Mouse (Mus musculus) neural tube, embryonic 11.5 days (tissue): ENCODE data around the gene Wwp2. TPM values are rescaled to one million over a fixed set of nuclear protein-coding genes. Genes with fewer than 3 reads are reported as not detected.

Experiments
- ATAC-seq: fragments of 200-750 bp; cut with Nextera tagmentation; 2 replicates; pipeline ENCODE4 v1.8.0; 2017; ENCODE audit warnings: moderate number of reproducible peaks, mild to moderate bottlenecking, moderate TSS enrichment, moderate library complexity; ENCODE audit not compliant: insufficient read depth, low FRiP score, low TSS enrichment
- DNase-seq: peaks from one replicate; pipeline ENCODE4 v3.0.0-alpha.2; 2015; ENCODE audit warnings: low spot score
- H3K27ac ChIP-seq: fragments of 300-500 bp; sonication (generic); 2 replicates; pipeline ENCODE4 v1.5.1; 2014; ENCODE audit warnings: low read depth, mild to moderate bottlenecking, low read length
- H3K27me3 ChIP-seq: fragments of 300-500 bp; sonication (generic); 2 replicates; pipeline ENCODE4 v1.6.1; 2014; ENCODE audit warnings: mild to moderate bottlenecking, low read length, mixed read lengths; ENCODE audit not compliant: control insufficient read depth, insufficient read depth
- H3K36me3 ChIP-seq: fragments of 300-500 bp; sonication (generic); 2 replicates; pipeline ENCODE4 v1.6.1; 2014; ENCODE audit warnings: mild to moderate bottlenecking, low read length, moderate library complexity, mixed read lengths; ENCODE audit not compliant: control insufficient read depth, insufficient read depth
- H3K4me1 ChIP-seq: fragments of 300-500 bp; sonication (generic); 2 replicates; pipeline ENCODE4 v1.6.1; 2014; ENCODE audit warnings: low read length, mixed read lengths; ENCODE audit not compliant: control insufficient read depth, insufficient read depth
- H3K4me2 ChIP-seq: fragments of 300-500 bp; sonication (generic); 2 replicates; pipeline ENCODE4 v1.6.1; 2014; ENCODE audit warnings: low read depth, mild to moderate bottlenecking, moderate library complexity
- H3K4me3 ChIP-seq: fragments of 300-500 bp; sonication (generic); 2 replicates; pipeline ENCODE4 v1.5.1; 2014; ENCODE audit warnings: low read depth, low read length
- H3K9ac ChIP-seq: fragments of 300-500 bp; sonication (generic); 2 replicates; pipeline ENCODE4 v1.6.1; 2014; ENCODE audit warnings: mild to moderate bottlenecking, low read length
- H3K9me3 ChIP-seq: fragments of 300-500 bp; sonication (generic); 2 replicates; pipeline ENCODE4 v1.6.1; 2016; ENCODE audit warnings: low read length; ENCODE audit not compliant: control insufficient read depth
- WGBS: fragments of 180-500 bp; shearing (Covaris S2); extraction: QIAGEN DNeasy Blood & Tissue Kit; methylation state at CpG from one replicate; pipeline ENCODE4 v1.1.7; 2014; 5-methylcytosine and 5-hydroxymethylcytosine counted together
- polyA plus RNA-seq: library from polyadenylated mRNA; unstranded; fragments of >200 nt; fragmentation: Nextera tagmentation; extraction: Ambion mirVana; gene quantifications from 2 replicates; pipeline ENCODE4 v1.2.1, GENCODE M21; 2014

Wwp2 gene
- polyA plus RNA-seq, 1 experiment from 2014 or later: 70.6 TPM

- Histone ChIP-seq H3K27me3 (no peaks in the 10 kb centered on the region), H3K4me1 (peaks cover 3% of the 10 kb centered on the region; the same call in 1 of the 2 replicates), H3K9ac (no peak overlapping the region), H3K4me3 (no peak overlapping the region), H3K4me2 (no peak overlapping the region), H3K9me3 (no peaks in the 10 kb centered on the region), H3K27ac (no peak overlapping the region), H3K36me3 (peaks cover 4% of the 10 kb centered on the region)
- 90% methylated on average over 10 of the region's 10 CpGs for WGBS
- ATAC-seq (no peak), DNase-seq (no peak)
Measured at GRCm38 (mm10) chr8:107555231-107555630, 119.1 kb downstream of the Wwp2 start.

- no peak overlapping the region for H3K9ac ChIP-seq
- 51% methylated on average over 12 of the region's 12 CpGs for WGBS
- no peak overlapping the region for H3K4me2 ChIP-seq
- no peaks in the 10 kb centered on the region for H3K27me3 ChIP-seq
- H3K4me1 ChIP-seq: peaks cover 3% of the 10 kb centered on the region; the same call in 1 of the 2 replicates
- no peaks in the 10 kb centered on the region for H3K9me3 ChIP-seq
- no peak overlapping the region for H3K4me3 ChIP-seq
- peaks cover 4% of the 10 kb centered on the region for H3K36me3 ChIP-seq
- ATAC-seq: no peak
- DNase-seq: no peak
- no peak overlapping the region for H3K27ac ChIP-seq
Measured at GRCm38 (mm10) chr8:107556511-107556936, 120.4 kb downstream of the Wwp2 start.

GRCm38 (mm10) chr8:107560820-107561536 is 124.8 kb downstream of the Wwp2 start:
- ATAC-seq (no peak), DNase-seq (no peak)
- Histone ChIP-seq H3K4me3 (no peak overlapping the region), H3K9ac (no peak overlapping the region), H3K36me3 (peaks cover 2% of the 10 kb centered on the region; the same call in 1 of the 2 replicates), H3K27ac (no peak overlapping the region), H3K4me1 (no peaks in the 10 kb centered on the region; the same call in 1 of the 2 replicates), H3K27me3 (no peaks in the 10 kb centered on the region), H3K9me3 (no peaks in the 10 kb centered on the region), H3K4me2 (no peak overlapping the region)
- WGBS: 50% methylated on average over 16 of the region's 16 CpGs

- no peak overlapping the region for H3K27ac ChIP-seq
- no peaks in the 10 kb centered on the region for H3K9me3 ChIP-seq
- peaks cover 2% of the 10 kb centered on the region; the same call in 1 of the 2 replicates for H3K36me3 ChIP-seq
- no peaks in the 10 kb centered on the region for H3K27me3 ChIP-seq
- no peaks in the 10 kb centered on the region; the same call in 1 of the 2 replicates for H3K4me1 ChIP-seq
- H3K9ac ChIP-seq: no peak overlapping the region
- WGBS: 80% methylated on average over 9 of the region's 9 CpGs
- no peak overlapping the region for H3K4me2 ChIP-seq
- DNase-seq: no peak
- no peak overlapping the region for H3K4me3 ChIP-seq
- no peak for ATAC-seq
Measured at GRCm38 (mm10) chr8:107562164-107562563, 126.0 kb downstream of the Wwp2 start.

GRCm38 (mm10) chr8:107571046-107571445 is 134.9 kb downstream of the Wwp2 start:
- 83% methylated on average over 2 of the region's 2 CpGs for WGBS
- ATAC-seq (no peak), DNase-seq (no peak)
- Histone ChIP-seq H3K27ac (no peak overlapping the region), H3K9me3 (no peaks in the 10 kb centered on the region), H3K36me3 (no peaks in the 10 kb centered on the region), H3K4me3 (no peak overlapping the region), H3K9ac (no peak overlapping the region), H3K27me3 (no peaks in the 10 kb centered on the region), H3K4me2 (no peak overlapping the region), H3K4me1 (no peaks in the 10 kb centered on the region)

- Histone ChIP-seq H3K9me3 (no peaks in the 10 kb centered on the region), H3K4me1 (no peaks in the 10 kb centered on the region), H3K4me2 (no peak overlapping the region), H3K36me3 (no peaks in the 10 kb centered on the region), H3K27me3 (no peaks in the 10 kb centered on the region), H3K27ac (no peak overlapping the region), H3K9ac (no peak overlapping the region), H3K4me3 (no peak overlapping the region)
- DNase-seq (no peak), ATAC-seq (no peak)
- WGBS: 87% methylated on average over 7 of the region's 7 CpGs
Measured at GRCm38 (mm10) chr8:107571486-107572135, 135.4 kb downstream of the Wwp2 start.

- H3K27me3 ChIP-seq: no peaks in the 10 kb centered on the region
- no peak overlapping the region for H3K27ac ChIP-seq
- peak; percentile 69 for DNase-seq
- 54% methylated on average over 4 of the region's 4 CpGs for WGBS
- no peak overlapping the region for H3K4me3 ChIP-seq
- H3K36me3 ChIP-seq: no peaks in the 10 kb centered on the region
- no peaks in the 10 kb centered on the region for H3K4me1 ChIP-seq
- ATAC-seq: no peak
- no peak overlapping the region for H3K4me2 ChIP-seq
- no peak overlapping the region for H3K9ac ChIP-seq
- no peaks in the 10 kb centered on the region for H3K9me3 ChIP-seq
Measured at GRCm38 (mm10) chr8:107572497-107572896, 136.3 kb downstream of the Wwp2 start.

GRCm38 (mm10) chr8:107574771-107575170 is 138.6 kb downstream of the Wwp2 start:
- no peak for ATAC-seq
- 88% methylated on average over 3 of the region's 3 CpGs for WGBS
- DNase-seq: no peak

More at GRCm38 (mm10) chr8:107574771-107575170, 138.6 kb downstream of the Wwp2 start:
- peaks cover 1% of the 10 kb centered on the region; the same call in 1 of the 2 replicates for H3K36me3 ChIP-seq
- no peaks in the 10 kb centered on the region for H3K27me3 ChIP-seq
- H3K27ac ChIP-seq: no peak overlapping the region
- H3K4me2 ChIP-seq: no peak overlapping the region
- no peak overlapping the region for H3K4me3 ChIP-seq
- H3K4me1 ChIP-seq: no peaks in the 10 kb centered on the region
- H3K9me3 ChIP-seq: no peaks in the 10 kb centered on the region
- no peak overlapping the region for H3K9ac ChIP-seq
